Mouse (Mus musculus) lung, adult 2 months (tissue): ENCODE data around the gene Isg15.

Experiments used
- CTCF ChIP-seq: fragments of 200-500 bp; IDR thresholded peaks from 2 replicates; pipeline ENCODE4 v1.5.1; 2011; ENCODE audit warnings: mild to moderate bottlenecking, low read length, control low read depth; ENCODE audit not compliant: insufficient read depth
- POLR2A ChIP-seq: fragments of 200-500 bp; IDR thresholded peaks from 2 replicates; pipeline ENCODE4 v1.6.1; 2011; ENCODE audit warnings: low read depth, mild to moderate bottlenecking, control low read depth, low read length, borderline replicate concordance; ENCODE audit errors: extremely low read depth

DNA sequence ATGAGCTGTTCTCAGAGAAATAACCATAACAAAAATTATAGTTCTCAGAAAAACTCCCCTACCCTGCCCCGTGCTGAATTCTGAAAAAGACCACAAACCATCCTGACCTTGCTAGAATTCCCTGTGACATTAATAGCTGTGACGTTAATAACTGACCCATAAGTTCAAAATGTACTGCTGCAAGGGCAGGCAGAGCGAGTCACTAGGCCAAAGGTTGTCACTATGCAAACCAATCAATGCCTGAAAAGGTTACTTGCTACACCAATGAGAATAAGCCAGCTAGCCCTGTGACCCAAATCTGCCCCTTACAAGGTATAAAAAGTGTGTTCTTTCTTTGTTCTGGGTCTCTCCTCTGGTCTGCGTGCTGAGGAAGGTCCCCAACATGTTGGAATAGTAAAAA lies 8.3 kb upstream of the Isg15 start:
- TF ChIP-seq CTCF (no peak), POLR2A (no peak)
